Mouse (Mus musculus) urinary bladder, adult 18-20 months (tissue): Measurements from ENCODE around the gene Sag.

Experiments
- DNase-seq, 2 experiments: peaks; one replicate each; pipeline ENCODE4 v3.0.0; 2022; ENCODE audit warnings: low spot score in 2 of 2, mixed read lengths in 2 of 2

The Sag gene

GRCm38 (mm10) chr1:87853601-87854361 lies 50.3 kb downstream of the Sag start:
- peak in 1 of 2 experiments; percentile 44 for DNase-seq

GRCm38 (mm10) chr1:87854411-87854810 lies 50.9 kb downstream of the Sag start:
- no peak for DNase-seq

GRCm38 (mm10) chr1:87854851-87855251 lies 51.4 kb downstream of the Sag start:
- no peak for DNase-seq

GRCm38 (mm10) chr1:87855522-87855921 lies 52.0 kb downstream of the Sag start:
- no peak for DNase-seq

- DNase-seq: no peak
Measured at GRCm38 (mm10) chr1:87856823-87857222, 53.3 kb downstream of the Sag start.

GRCm38 (mm10) chr1:87858031-87858430 lies 54.6 kb downstream of the Sag start:
- no peak for DNase-seq

GRCm38 (mm10) chr1:87858529-87858928 lies 55.0 kb downstream of the Sag start:
- DNase-seq: no peak

- no peak for DNase-seq
Measured at GRCm38 (mm10) chr1:87863602-87864001, 60.1 kb downstream of the Sag start.

- no peak for DNase-seq
Measured at GRCm38 (mm10) chr1:87864889-87865288, 61.4 kb downstream of the Sag start.

- DNase-seq: no peak
Measured at GRCm38 (mm10) chr1:87866672-87867071, 63.2 kb downstream of the Sag start.

- DNase-seq: no peak
Measured at GRCm38 (mm10) chr1:87871546-87871945, 68.1 kb downstream of the Sag start.

- no peak for DNase-seq
Measured at GRCm38 (mm10) chr1:87873081-87873480, 69.6 kb downstream of the Sag start.

- no peak for DNase-seq
Measured at GRCm38 (mm10) chr1:87876065-87876464, 72.6 kb downstream of the Sag start.

- no peak for DNase-seq
Measured at GRCm38 (mm10) chr1:87877552-87878283, 74.2 kb downstream of the Sag start.

- no peak for DNase-seq
Measured at GRCm38 (mm10) chr1:87879034-87879433, 75.6 kb downstream of the Sag start.

- DNase-seq: peak; percentile 23 to 59
Measured at GRCm38 (mm10) chr1:87879494-87880325, 76.2 kb downstream of the Sag start.

GRCm38 (mm10) chr1:87880326-87880627 lies 76.8 kb downstream of the Sag start:
- DNase-seq: no peak

- DNase-seq: no peak
Measured at GRCm38 (mm10) chr1:87880856-87881255, 77.4 kb downstream of the Sag start.

- no peak for DNase-seq
Measured at GRCm38 (mm10) chr1:87881726-87882125, 78.2 kb downstream of the Sag start.

- DNase-seq: no peak
Measured at GRCm38 (mm10) chr1:87882554-87882953, 79.1 kb downstream of the Sag start.

- DNase-seq: no peak
Measured at GRCm38 (mm10) chr1:87890960-87891359, 87.5 kb downstream of the Sag start.

GRCm38 (mm10) chr1:87891634-87892033 lies 88.2 kb downstream of the Sag start:
- no peak for DNase-seq
